Mouse (Mus musculus) liver, embryonic 14.5 days (tissue): ENCODE measurements at regions not wholly inside any gene's neighbourhood (a gene's known extent, or its start where the extent isn't known, plus 50 kb on each side); places are given as distances from the start of the nearest gene placed in this dataset.

Experiments
- ATAC-seq: fragments of 200-750 bp; cut with Nextera tagmentation; 2 replicates; pipeline ENCODE4 v1.8.0; 2017; ENCODE audit warnings: moderate number of reproducible peaks, mild to moderate bottlenecking, moderate library complexity; ENCODE audit not compliant: insufficient read depth
- DNase-seq, 3 experiments: peaks; one replicate each; pipeline ENCODE4 v3.0.0-alpha.2; 2012 to 2013; ENCODE audit warnings: low read depth in 3 of 3, low spot score in 3 of 3
- H3K27ac ChIP-seq: fragments of 300-500 bp; sonication (generic); 2 replicates; pipeline ENCODE4 v1.5.1; 2014; ENCODE audit warnings: moderate library complexity, mild to moderate bottlenecking, control low read depth, inconsistent platforms
- H3K27me3 ChIP-seq: fragments of 300-500 bp; sonication (generic); 2 replicates; pipeline ENCODE4 v1.6.1; 2014; ENCODE audit warnings: mild to moderate bottlenecking, low read length, moderate library complexity; ENCODE audit not compliant: control insufficient read depth, insufficient read depth
- H3K36me3 ChIP-seq: fragments of 300-500 bp; sonication (generic); replicated peaks from 2 replicates; pipeline ENCODE4 v1.6.1; 2014; ENCODE audit warnings: low read depth; ENCODE audit not compliant: control insufficient read depth, insufficient read depth
- H3K4me1 ChIP-seq, 2 experiments: fragments of 200-500 bp in 1 of 2; fragments of 300-500 bp in 1 of 2; sonication (generic) in 1 of 2; replicated peaks; 2 replicates each; pipeline ENCODE4 v1.6.1; 2012 to 2014; ENCODE audit warnings: antibody characterized with exemption in 1 of 2, inconsistent platforms in 1 of 2, low read length in 1 of 2; ENCODE audit not compliant: control insufficient read depth in 2 of 2, insufficient read depth in 2 of 2
- H3K4me2 ChIP-seq: fragments of 300-500 bp; sonication (generic); 2 replicates; pipeline ENCODE4 v1.6.1; 2014; ENCODE audit warnings: low read depth, mild to moderate bottlenecking, control low read depth, moderate library complexity
- H3K4me3 ChIP-seq, 2 experiments: fragments of 200-500 bp in 1 of 2; fragments of 300-500 bp in 1 of 2; sonication (generic) in 1 of 2; 2 replicates each; pipeline ENCODE4 v1.5.1; 2012 to 2014; ENCODE audit warnings: low read depth in 2 of 2, low read length in 2 of 2, mild to moderate bottlenecking in 2 of 2, control low read depth in 1 of 2, inconsistent platforms in 1 of 2, moderate library complexity in 1 of 2; ENCODE audit not compliant: insufficient read depth in 1 of 2
- H3K9ac ChIP-seq: fragments of 300-500 bp; sonication (generic); replicated peaks from 2 replicates; pipeline ENCODE4 v1.6.1; 2014; ENCODE audit warnings: mild to moderate bottlenecking, control low read depth, moderate library complexity
- H3K9me3 ChIP-seq: fragments of 300-500 bp; sonication (generic); 2 replicates; pipeline ENCODE4 v1.6.1; 2016; ENCODE audit warnings: low read length, mixed read lengths; ENCODE audit not compliant: control insufficient read depth
- CTCF ChIP-seq: IDR thresholded peaks from 2 replicates; pipeline ENCODE4 v1.5.1; 2016; ENCODE audit warnings: antibody characterized with exemption, low read depth, control low read depth
- EP300 ChIP-seq: IDR thresholded peaks from 2 replicates; pipeline ENCODE4 v1.6.1; 2016; ENCODE audit warnings: antibody characterized with exemption, low read depth
- WGBS: fragments of 180-500 bp; shearing (Covaris S2); extraction: QIAGEN DNeasy Blood & Tissue Kit; methylation state at CpG from one replicate; pipeline ENCODE4 v1.1.7; 2014; ENCODE audit not compliant: insufficient replicate concordance; 5-methylcytosine and 5-hydroxymethylcytosine counted together

GRCm38 (mm10) chr4:84109771-84110503 is 565.1 kb downstream of the Bnc2 start:
- Histone ChIP-seq H3K9me3 (no peaks in the 10 kb centered on the region), H3K27ac (no peak overlapping the region), H3K4me2 (no peak overlapping the region), H3K4me1 (0 out of 4 replicates have a peak, but pooled peaks cover 0 to 5% of the 10 kb centered on the region in 2 experiments), H3K9ac (no peak overlapping the region), H3K27me3 (no peaks in the 10 kb centered on the region), H3K4me3 (no peak overlapping the region), H3K36me3 (no peaks in the 10 kb centered on the region)
- WGBS, result 34% methylated on average over 12 of the region's 12 CpGs
- DNase-seq, result no peak
- TF ChIP-seq CTCF, result no peak
- TF ChIP-seq EP300, result no peak
- no peak for ATAC-seq

GRCm38 (mm10) chr4:84114162-84115040 is 560.7 kb downstream of the Bnc2 start:
- WGBS, result 56% methylated on average over 10 of the region's 10 CpGs
- no peak overlapping the region for H3K4me3 ChIP-seq
- ATAC-seq, result no peak
- DNase-seq, result no peak
- no peak overlapping the region for H3K9ac ChIP-seq
- TF ChIP-seq EP300 (no peak), CTCF (no peak)
- no peak overlapping the region for H3K27ac ChIP-seq
- 0 out of 4 replicates have a peak, but pooled peaks cover 0 to 5% of the 10 kb centered on the region in 2 experiments for H3K4me1 ChIP-seq
- H3K9me3 ChIP-seq, result no peaks in the 10 kb centered on the region
- no peak overlapping the region for H3K4me2 ChIP-seq
- H3K36me3 ChIP-seq, result no peaks in the 10 kb centered on the region
- H3K27me3 ChIP-seq, result no peaks in the 10 kb centered on the region

- Histone ChIP-seq H3K4me3 (no peak overlapping the region), H3K9ac (no peak overlapping the region), H3K36me3 (no peaks in the 10 kb centered on the region), H3K27me3 (no peaks in the 10 kb centered on the region), H3K9me3 (no peaks in the 10 kb centered on the region), H3K4me1 (no peaks in the 10 kb centered on the region), H3K27ac (no peak overlapping the region), H3K4me2 (no peak overlapping the region)
- ATAC-seq (no peak), DNase-seq (no peak)
- 61% methylated on average over 2 of the region's 2 CpGs for WGBS
- no peak for TF ChIP-seq CTCF
- TF ChIP-seq EP300, result no peak
Measured at GRCm38 (mm10) chr4:84118284-84118919, 556.7 kb downstream of the Bnc2 start.

- Histone ChIP-seq H3K9ac (no peak overlapping the region), H3K4me2 (no peak overlapping the region), H3K36me3 (no peaks in the 10 kb centered on the region), H3K27me3 (no peaks in the 10 kb centered on the region), H3K4me3 (no peak overlapping the region), H3K4me1 (no peaks in the 10 kb centered on the region), H3K9me3 (no peaks in the 10 kb centered on the region), H3K27ac (no peak overlapping the region)
- TF ChIP-seq CTCF (no peak), EP300 (no peak)
- ATAC-seq, result no peak
- DNase-seq, result no peak
- WGBS, result 65% methylated on average over 7 of the region's 7 CpGs
Measured at GRCm38 (mm10) chr4:84119616-84120015, 555.5 kb downstream of the Bnc2 start.

- Histone ChIP-seq H3K27me3 (no peaks in the 10 kb centered on the region), H3K9ac (no peak overlapping the region), H3K4me2 (no peak overlapping the region), H3K27ac (no peak overlapping the region), H3K4me1 (no peaks in the 10 kb centered on the region), H3K36me3 (no peaks in the 10 kb centered on the region), H3K4me3 (no peak overlapping the region), H3K9me3 (no peaks in the 10 kb centered on the region)
- ATAC-seq, result no peak
- no peak for DNase-seq
- 58% methylated on average over 7 of the region's 7 CpGs for WGBS
- no peak for TF ChIP-seq EP300
- no peak for TF ChIP-seq CTCF
Measured at GRCm38 (mm10) chr4:84120330-84120729, 554.7 kb downstream of the Bnc2 start.
